ENCODE assay signal across 15 mouse cellular contexts in the genomic region with DNA sequence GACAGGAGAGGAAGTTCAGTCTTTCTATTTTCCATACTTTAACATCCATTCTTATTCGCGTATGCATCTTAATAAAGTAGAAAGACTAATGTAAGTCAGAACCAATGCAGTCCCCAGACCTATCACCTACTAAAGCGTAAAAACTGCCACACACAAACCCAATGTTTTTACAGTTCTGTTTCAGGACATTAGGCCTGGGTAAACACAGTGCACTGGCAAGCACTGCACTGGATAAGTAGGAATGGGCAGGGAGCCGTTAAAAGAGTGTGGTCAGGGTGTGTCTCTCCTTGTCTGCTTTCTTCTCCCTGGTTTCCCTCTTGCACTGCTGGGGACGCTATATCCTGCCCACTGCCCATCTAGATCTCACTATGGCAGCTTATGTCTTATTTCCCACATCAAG. TPM values are rescaled to one million over a fixed set of nuclear protein-coding genes. Genes with fewer than 3 reads are reported as not detected.
"Had no signal": no experiment of that assay in that cellular context is flagged by ENCODE, and none has a peak within 500 bp of the region (broad histone marks: within the 10 kb centered on the region; RNA-seq: fewer than 3 reads in every experiment).

No protein-coding gene starts in this region.

- H3K4me3 ChIP-seq: hindbrain, embryonic 15.5 days; limb, embryonic 15.5 days; liver, embryonic 13.5 days; megakaryocyte, embryonic 14.5 days; midbrain, embryonic 15.5 days; neural tube, embryonic 13.5 days had no signal

- DNase-seq: kidney, adult 8-10 months; layer of hippocampus, adult 9-11 months; layer of hippocampus, postnatal 36 days; liver, embryonic 13.5 days; right cerebral cortex, postnatal 14 days; thymus, postnatal 4 days had no signal

- H3K36me3 ChIP-seq: hindbrain, embryonic 15.5 days; limb, embryonic 15.5 days; liver, embryonic 13.5 days; midbrain, embryonic 15.5 days; neural tube, embryonic 13.5 days had no signal

- H3K4me1 ChIP-seq: liver, embryonic 13.5 days had no signal

- H3K27me3 ChIP-seq: hindbrain, embryonic 15.5 days; limb, embryonic 15.5 days; midbrain, embryonic 15.5 days; neural tube, embryonic 13.5 days had no signal

- H3K9me3 ChIP-seq: hindbrain, embryonic 15.5 days; limb, embryonic 15.5 days; liver, embryonic 13.5 days; megakaryocyte, embryonic 14.5 days; midbrain, embryonic 15.5 days; neural tube, embryonic 13.5 days had no signal

- H3K4me2 ChIP-seq: hindbrain, embryonic 15.5 days; limb, embryonic 15.5 days; liver, embryonic 13.5 days; midbrain, embryonic 11.5 days; midbrain, embryonic 15.5 days; neural tube, embryonic 13.5 days had no signal

- H3K27ac ChIP-seq: hindbrain, embryonic 15.5 days; limb, embryonic 15.5 days; liver, embryonic 13.5 days; macrophage; midbrain, embryonic 15.5 days; neural tube, embryonic 13.5 days had no signal

- H3K9ac ChIP-seq: hindbrain, embryonic 15.5 days; limb, embryonic 15.5 days; liver, embryonic 13.5 days; midbrain, embryonic 15.5 days; neural tube, embryonic 13.5 days had no signal

- ATAC-seq: intestine, postnatal 0 days; midbrain, embryonic 15.5 days had no signal

RNA-seq across cellular contexts. Expression of gene Lurap1l, which starts 2.5 kb away (rescaled TPM):
- total RNA-seq: monocyte, adult 5-6 weeks had no signal
- polyA plus RNA-seq: macrophage had no signal
